Mouse (Mus musculus): ENCODE data around the gene Gm10662. TPM values are rescaled to one million over a fixed set of nuclear protein-coding genes. Genes with fewer than 3 reads are reported as not detected.

Gm10662 gene
- polyA plus RNA-seq (2014; fragmentation: Illumina TruSeq; extraction: RNeasy Lipid Tissue Mini Kit (QIAGEN cat#74804); ENCODE audit: low read depth, low replicate concordance) = not detected

GRCm38 (mm10) chr7:23144380-23144779 lies at the start of gene Gm10662:
TSS of gene Gm10662 (minus strand) at chr7:23144480.

Other genes starting within 250 kb of the Gm10662 start
- not detected for gene Gm4214, start 159.8 kb downstream of the Gm10662 start, polyA plus RNA-seq (2014; fragmentation: Illumina TruSeq; extraction: RNeasy Lipid Tissue Mini Kit (QIAGEN cat#74804); ENCODE audit: low read depth, low replicate concordance)
- not detected for gene Gm4216, start 124.6 kb downstream of the Gm10662 start, polyA plus RNA-seq (2014; fragmentation: Illumina TruSeq; extraction: RNeasy Lipid Tissue Mini Kit (QIAGEN cat#74804); ENCODE audit: low read depth, low replicate concordance)
- not detected for gene Vmn1r163, start 88.9 kb downstream of the Gm10662 start, polyA plus RNA-seq (2014; fragmentation: Illumina TruSeq; extraction: RNeasy Lipid Tissue Mini Kit (QIAGEN cat#74804); ENCODE audit: low read depth, low replicate concordance)
- not detected for gene Gm8720, start 77.0 kb downstream of the Gm10662 start, polyA plus RNA-seq (2014; fragmentation: Illumina TruSeq; extraction: RNeasy Lipid Tissue Mini Kit (QIAGEN cat#74804); ENCODE audit: low read depth, low replicate concordance)
- gene Vmn1r165, start 72.9 kb upstream of the Gm10662 start, polyA plus RNA-seq (2014; fragmentation: Illumina TruSeq; extraction: RNeasy Lipid Tissue Mini Kit (QIAGEN cat#74804); ENCODE audit: low read depth, low replicate concordance) = not detected
- gene Vmn1r166, start 107.2 kb upstream of the Gm10662 start, polyA plus RNA-seq (2014; fragmentation: Illumina TruSeq; extraction: RNeasy Lipid Tissue Mini Kit (QIAGEN cat#74804); ENCODE audit: low read depth, low replicate concordance) = not detected
- gene Gm6902, start 134.4 kb upstream of the Gm10662 start, polyA plus RNA-seq (2014; fragmentation: Illumina TruSeq; extraction: RNeasy Lipid Tissue Mini Kit (QIAGEN cat#74804); ENCODE audit: low read depth, low replicate concordance) = not detected
- not detected for gene Nlrp4e, start 156.7 kb upstream of the Gm10662 start, polyA plus RNA-seq (2014; fragmentation: Illumina TruSeq; extraction: RNeasy Lipid Tissue Mini Kit (QIAGEN cat#74804); ENCODE audit: low read depth, low replicate concordance)
- gene Nlrp5, start 241.4 kb upstream of the Gm10662 start, polyA plus RNA-seq (2014; fragmentation: Illumina TruSeq; extraction: RNeasy Lipid Tissue Mini Kit (QIAGEN cat#74804); ENCODE audit: low read depth, low replicate concordance) = not detected

Data from kidney, adult 10 weeks (tissue).